Mouse (Mus musculus): ENCODE results near the gene Rasgef1a. TPM values are rescaled to one million over a fixed set of nuclear protein-coding genes. Genes with fewer than 3 reads are reported as not detected.

The Rasgef1a gene
- polyA plus RNA-seq, 1 experiment from 2014 or later, result 0.19 TPM

DNA sequence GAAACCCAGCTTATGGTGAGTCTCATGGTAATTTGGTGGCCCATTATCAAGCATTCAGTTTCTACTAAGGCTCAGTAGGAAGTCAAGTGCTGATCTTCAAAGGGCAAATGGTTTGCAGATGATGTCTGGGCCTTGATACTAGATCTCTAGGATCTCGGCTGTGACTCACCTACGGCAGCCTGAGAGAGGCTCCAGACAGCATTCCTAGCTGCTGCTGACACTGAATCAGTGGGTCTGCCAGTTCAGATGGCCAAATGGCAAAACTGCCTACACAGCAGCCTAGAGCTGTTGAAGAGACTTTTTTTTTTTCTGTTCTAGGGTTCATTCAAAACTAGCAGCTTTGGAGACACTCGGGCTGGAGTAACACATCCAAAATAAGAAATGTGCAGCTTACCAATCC lies 15.8 kb downstream of the Rasgef1a start:
- Histone ChIP-seq H3K4me2 (ENCODE audit: low read length) (no peak overlapping the region), H3K9ac (ENCODE audit: low read length) (no peak overlapping the region), H3K27ac (replicated peaks in 1 of 2; ENCODE audit: control insufficient read depth in 1 of 2, insufficient read depth in 1 of 2, low read depth in 2 of 2, low read length in 2 of 2) (no peak overlapping the region), H3K4me1 (ENCODE audit: control insufficient read depth in 2 of 2, insufficient read depth in 2 of 2, low read length in 2 of 2) (no peaks in the 10 kb centered on the region), H3K4me3 (ENCODE audit: control insufficient read depth in 1 of 2, insufficient read depth in 1 of 2, low read depth in 1 of 2, low read length in 2 of 2) (no peak overlapping the region), H3K9me3 (ENCODE audit: control insufficient read depth, low read length) (no peaks in the 10 kb centered on the region), H3K36me3 (ENCODE audit: control insufficient read depth, insufficient read depth, low read length) (no peaks in the 10 kb centered on the region), H3K27me3 (ENCODE audit: control insufficient read depth, insufficient read depth, low read length) (no peaks in the 10 kb centered on the region)
- ATAC-seq (ENCODE audit: insufficient number of reproducible peaks, insufficient read depth, low FRiP score, low read depth), result no peak
- WGBS, result 66% methylated on average over 3 of the region's 3 CpGs

- Histone ChIP-seq H3K9ac (ENCODE audit: low read length) (no peak overlapping the region), H3K4me1 (ENCODE audit: control insufficient read depth in 2 of 2, insufficient read depth in 2 of 2, low read length in 2 of 2) (no peaks in the 10 kb centered on the region; a peak in 1 of 4 replicates), H3K36me3 (ENCODE audit: control insufficient read depth, insufficient read depth, low read length) (no peaks in the 10 kb centered on the region), H3K4me3 (ENCODE audit: control insufficient read depth in 1 of 2, insufficient read depth in 1 of 2, low read depth in 1 of 2, low read length in 2 of 2) (no peak overlapping the region), H3K27me3 (ENCODE audit: control insufficient read depth, insufficient read depth, low read length) (no peaks in the 10 kb centered on the region), H3K27ac (replicated peaks in 1 of 2; ENCODE audit: control insufficient read depth in 1 of 2, insufficient read depth in 1 of 2, low read depth in 2 of 2, low read length in 2 of 2) (no peak overlapping the region), H3K9me3 (ENCODE audit: control insufficient read depth, low read length) (no peaks in the 10 kb centered on the region), H3K4me2 (ENCODE audit: low read length) (no peak overlapping the region)
- ATAC-seq (ENCODE audit: insufficient number of reproducible peaks, insufficient read depth, low FRiP score, low read depth), result no peak
- 43% methylated on average over 1 of the region's 1 CpGs for WGBS
These were observed 20.2 kb downstream of the Rasgef1a start for GRCm38 (mm10) chr6:118031467-118031866.

DNA sequence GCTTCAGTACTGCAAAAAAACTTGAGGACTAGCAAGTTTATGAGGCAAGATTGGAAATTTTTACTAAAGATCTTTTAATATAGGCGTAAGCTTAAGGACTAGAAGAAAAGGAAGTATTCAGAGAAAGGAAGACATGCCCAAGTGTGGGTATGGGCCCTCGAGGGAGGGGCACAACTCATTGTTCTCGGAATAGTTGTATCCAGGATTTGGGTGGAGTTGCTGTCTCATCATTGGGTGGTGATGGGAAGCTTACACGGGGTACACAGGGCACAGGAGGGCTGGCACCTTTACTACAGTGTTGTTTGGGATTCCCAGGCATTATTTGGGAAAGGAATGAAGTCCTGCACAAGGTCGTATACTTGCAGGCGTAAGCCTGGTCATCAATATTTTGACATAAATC lies 24.4 kb downstream of the Rasgef1a start:
- no peaks in the 10 kb centered on the region for H3K36me3 ChIP-seq (ENCODE audit: control insufficient read depth, insufficient read depth, low read length)
- no peak overlapping the region for H3K9ac ChIP-seq (ENCODE audit: low read length)
- WGBS, result 72% methylated on average over 6 of the region's 6 CpGs
- H3K27ac ChIP-seq (replicated peaks in 1 of 2; ENCODE audit: control insufficient read depth in 1 of 2, insufficient read depth in 1 of 2, low read depth in 2 of 2, low read length in 2 of 2), result no peak overlapping the region
- no peak overlapping the region for H3K4me3 ChIP-seq (ENCODE audit: control insufficient read depth in 1 of 2, insufficient read depth in 1 of 2, low read depth in 1 of 2, low read length in 2 of 2)
- ATAC-seq (ENCODE audit: insufficient number of reproducible peaks, insufficient read depth, low FRiP score, low read depth), result no peak
- no peaks in the 10 kb centered on the region for H3K27me3 ChIP-seq (ENCODE audit: control insufficient read depth, insufficient read depth, low read length)
- H3K4me2 ChIP-seq (ENCODE audit: low read length), result no peak overlapping the region
- H3K4me1 ChIP-seq (ENCODE audit: control insufficient read depth in 2 of 2, insufficient read depth in 2 of 2, low read length in 2 of 2), result no peaks in the 10 kb centered on the region; a peak in 1 of 4 replicates
- H3K9me3 ChIP-seq (ENCODE audit: control insufficient read depth, low read length), result no peaks in the 10 kb centered on the region

DNA sequence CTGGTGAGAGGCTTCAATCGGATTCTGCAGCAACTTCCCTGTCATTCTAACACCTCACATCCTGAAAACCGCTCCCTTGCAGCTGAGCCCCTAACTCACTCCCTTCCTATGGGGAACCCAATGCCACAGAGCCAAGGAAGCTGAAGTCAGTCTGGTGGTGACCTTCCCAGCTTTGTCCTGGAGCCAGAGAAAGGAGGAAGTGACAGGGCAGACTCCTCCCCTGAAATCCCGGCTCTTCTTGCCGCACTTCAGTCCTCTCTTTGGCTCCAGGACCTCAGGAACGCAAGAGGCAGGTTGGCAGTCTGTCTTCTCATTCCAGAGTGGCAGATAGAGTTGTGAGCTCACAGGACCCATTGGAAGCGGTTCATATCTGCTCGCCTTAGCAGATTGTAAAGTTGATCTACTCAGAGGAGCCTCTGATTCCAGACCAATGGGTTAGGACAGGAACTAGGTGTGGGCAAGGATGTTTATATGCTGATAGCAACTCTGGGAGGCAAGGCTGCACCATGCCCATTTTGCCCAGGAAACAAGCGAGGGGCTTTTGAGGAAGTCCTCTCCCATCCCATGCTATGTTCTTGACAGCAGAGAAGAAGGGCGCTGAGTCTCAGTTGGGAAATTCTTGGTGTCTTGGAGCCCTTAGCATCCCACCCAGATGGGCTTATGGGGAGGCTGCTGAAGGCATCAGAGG lies 25.0 kb downstream of the Rasgef1a start:
- ATAC-seq (ENCODE audit: insufficient number of reproducible peaks, insufficient read depth, low FRiP score, low read depth), result no peak
- WGBS, result 56% methylated on average over 9 of the region's 9 CpGs

DNA sequence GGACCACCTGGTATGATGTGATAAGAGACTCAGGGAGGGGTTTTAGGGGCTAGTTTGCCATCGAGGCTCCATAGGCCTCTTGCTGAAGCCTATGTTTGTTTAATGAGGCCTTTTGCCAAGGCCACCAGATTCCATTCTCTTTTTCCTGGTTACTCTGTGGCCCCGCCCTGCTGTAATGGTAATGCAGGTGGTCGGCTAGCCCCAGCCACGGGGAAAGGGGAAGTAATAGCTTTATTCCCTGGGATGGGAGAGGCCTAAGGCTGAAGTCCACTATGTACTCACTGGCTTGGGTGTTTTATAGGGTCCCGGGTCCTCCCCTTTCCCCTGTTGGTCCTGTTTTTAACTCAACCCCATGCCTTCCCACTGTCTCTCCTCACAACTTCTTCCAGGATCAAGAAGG lies 25.6 kb downstream of the Rasgef1a start:
- H3K36me3 ChIP-seq (ENCODE audit: control insufficient read depth, insufficient read depth, low read length), result no peaks in the 10 kb centered on the region
- no peaks in the 10 kb centered on the region; a peak in 1 of 4 replicates for H3K4me1 ChIP-seq (ENCODE audit: control insufficient read depth in 2 of 2, insufficient read depth in 2 of 2, low read length in 2 of 2)
- no peaks in the 10 kb centered on the region for H3K27me3 ChIP-seq (ENCODE audit: control insufficient read depth, insufficient read depth, low read length)
- no peak overlapping the region for H3K4me3 ChIP-seq (ENCODE audit: control insufficient read depth in 1 of 2, insufficient read depth in 1 of 2, low read depth in 1 of 2, low read length in 2 of 2)
- no peak overlapping the region for H3K9ac ChIP-seq (ENCODE audit: low read length)
- ATAC-seq (ENCODE audit: insufficient number of reproducible peaks, insufficient read depth, low FRiP score, low read depth), result no peak
- H3K27ac ChIP-seq (replicated peaks in 1 of 2; ENCODE audit: control insufficient read depth in 1 of 2, insufficient read depth in 1 of 2, low read depth in 2 of 2, low read length in 2 of 2), result no peak overlapping the region
- H3K4me2 ChIP-seq (ENCODE audit: low read length), result no peak overlapping the region
- H3K9me3 ChIP-seq (ENCODE audit: control insufficient read depth, low read length), result no peaks in the 10 kb centered on the region
- WGBS, result 64% methylated on average over 5 of the region's 5 CpGs

More for the DNA sequence above, 25.0 kb downstream of the Rasgef1a start:
- no peaks in the 10 kb centered on the region for H3K9me3 ChIP-seq (ENCODE audit: control insufficient read depth, low read length)
- no peaks in the 10 kb centered on the region for H3K27me3 ChIP-seq (ENCODE audit: control insufficient read depth, insufficient read depth, low read length)
- no peak overlapping the region for H3K27ac ChIP-seq (replicated peaks in 1 of 2; ENCODE audit: control insufficient read depth in 1 of 2, insufficient read depth in 1 of 2, low read depth in 2 of 2, low read length in 2 of 2)
- no peak overlapping the region for H3K4me3 ChIP-seq (ENCODE audit: control insufficient read depth in 1 of 2, insufficient read depth in 1 of 2, low read depth in 1 of 2, low read length in 2 of 2)
- H3K4me2 ChIP-seq (ENCODE audit: low read length), result no peak overlapping the region
- no peaks in the 10 kb centered on the region for H3K36me3 ChIP-seq (ENCODE audit: control insufficient read depth, insufficient read depth, low read length)
- no peaks in the 10 kb centered on the region; a peak in 1 of 4 replicates for H3K4me1 ChIP-seq (ENCODE audit: control insufficient read depth in 2 of 2, insufficient read depth in 2 of 2, low read length in 2 of 2)
- no peak overlapping the region for H3K9ac ChIP-seq (ENCODE audit: low read length)

DNA sequence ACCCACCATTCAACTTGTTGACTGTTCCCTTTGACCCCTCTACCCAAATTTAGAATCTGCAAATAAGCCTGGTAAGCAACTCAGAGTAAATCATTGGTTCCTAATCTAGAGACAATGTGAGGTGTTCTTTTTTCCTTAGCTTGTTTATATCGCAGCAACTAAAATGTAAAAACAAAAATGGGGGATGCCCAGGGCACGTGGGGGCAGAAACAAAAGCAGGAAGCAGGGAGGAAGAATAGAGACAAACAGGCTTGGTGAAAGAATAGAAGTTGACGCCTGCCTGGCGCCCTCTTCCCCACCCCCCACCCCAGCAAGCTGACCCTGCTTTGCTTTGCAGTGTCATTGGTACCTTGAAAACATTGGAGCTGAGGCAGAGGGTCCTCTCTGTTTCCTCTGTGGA lies 33.9 kb downstream of the Rasgef1a start:
- ATAC-seq (ENCODE audit: insufficient number of reproducible peaks, insufficient read depth, low FRiP score, low read depth), result no peak
- H3K9me3 ChIP-seq (ENCODE audit: control insufficient read depth, low read length), result no peaks in the 10 kb centered on the region
- no peak overlapping the region for H3K4me2 ChIP-seq (ENCODE audit: low read length)
- H3K27me3 ChIP-seq (ENCODE audit: control insufficient read depth, insufficient read depth, low read length), result no peaks in the 10 kb centered on the region
- H3K27ac ChIP-seq (replicated peaks in 1 of 2; ENCODE audit: control insufficient read depth in 1 of 2, insufficient read depth in 1 of 2, low read depth in 2 of 2, low read length in 2 of 2), result no peak overlapping the region
- 56% methylated on average over 4 of the region's 4 CpGs for WGBS
- no peaks in the 10 kb centered on the region for H3K36me3 ChIP-seq (ENCODE audit: control insufficient read depth, insufficient read depth, low read length)
- peaks cover 4 to 5% of the 10 kb centered on the region in 2 experiments; a peak in 3 of 4 replicates for H3K4me1 ChIP-seq (ENCODE audit: control insufficient read depth in 2 of 2, insufficient read depth in 2 of 2, low read length in 2 of 2)
- H3K9ac ChIP-seq (ENCODE audit: low read length), result no peak overlapping the region
- no peak overlapping the region for H3K4me3 ChIP-seq (ENCODE audit: control insufficient read depth in 1 of 2, insufficient read depth in 1 of 2, low read depth in 1 of 2, low read length in 2 of 2)

GRCm38 (mm10) chr6:118045892-118046291 lies 34.7 kb downstream of the Rasgef1a start:
- no peak for ATAC-seq (ENCODE audit: insufficient number of reproducible peaks, insufficient read depth, low FRiP score, low read depth)
- Histone ChIP-seq H3K4me2 (ENCODE audit: low read length) (no peak overlapping the region), H3K9me3 (ENCODE audit: control insufficient read depth, low read length) (no peaks in the 10 kb centered on the region), H3K9ac (ENCODE audit: low read length) (no peak overlapping the region), H3K4me1 (ENCODE audit: control insufficient read depth in 2 of 2, insufficient read depth in 2 of 2, low read length in 2 of 2) (peaks cover 5 to 7% of the 10 kb centered on the region in 2 experiments), H3K36me3 (ENCODE audit: control insufficient read depth, insufficient read depth, low read length) (no peaks in the 10 kb centered on the region), H3K27ac (replicated peaks in 1 of 2; ENCODE audit: control insufficient read depth in 1 of 2, insufficient read depth in 1 of 2, low read depth in 2 of 2, low read length in 2 of 2) (no peak overlapping the region), H3K4me3 (ENCODE audit: control insufficient read depth in 1 of 2, insufficient read depth in 1 of 2, low read depth in 1 of 2, low read length in 2 of 2) (no peak overlapping the region), H3K27me3 (ENCODE audit: control insufficient read depth, insufficient read depth, low read length) (no peaks in the 10 kb centered on the region)
- WGBS, result 31% methylated on average over 7 of the region's 7 CpGs

DNA sequence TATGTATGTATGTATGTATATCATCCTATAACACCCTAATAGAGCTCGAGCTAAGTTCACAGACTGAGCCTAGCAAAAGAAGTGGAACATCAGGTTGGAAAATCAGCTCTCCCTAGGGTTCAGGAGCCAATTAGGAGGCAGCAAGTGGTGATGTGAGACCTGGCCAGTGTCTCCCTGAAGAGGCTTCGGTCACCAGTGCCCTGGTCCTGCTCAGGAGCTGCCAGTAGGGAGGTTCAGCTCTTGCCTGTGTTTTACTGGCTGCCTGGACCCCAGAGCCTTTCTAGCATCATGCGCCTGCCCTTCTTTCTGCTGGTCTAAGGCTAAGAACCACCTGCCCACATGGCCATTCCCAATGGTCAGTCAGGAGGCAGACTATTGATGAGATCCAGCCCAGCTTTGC lies 35.3 kb downstream of the Rasgef1a start:
- no peak overlapping the region for H3K27ac ChIP-seq (replicated peaks in 1 of 2; ENCODE audit: control insufficient read depth in 1 of 2, insufficient read depth in 1 of 2, low read depth in 2 of 2, low read length in 2 of 2)

More for the DNA sequence above, 35.3 kb downstream of the Rasgef1a start:
- Histone ChIP-seq H3K4me2 (ENCODE audit: low read length) (no peak overlapping the region), H3K4me1 (ENCODE audit: control insufficient read depth in 2 of 2, insufficient read depth in 2 of 2, low read length in 2 of 2) (peaks cover 12% of the 10 kb centered on the region in 2 experiments), H3K27me3 (ENCODE audit: control insufficient read depth, insufficient read depth, low read length) (no peaks in the 10 kb centered on the region), H3K36me3 (ENCODE audit: control insufficient read depth, insufficient read depth, low read length) (no peaks in the 10 kb centered on the region), H3K9ac (ENCODE audit: low read length) (no peak overlapping the region), H3K4me3 (ENCODE audit: control insufficient read depth in 1 of 2, insufficient read depth in 1 of 2, low read depth in 1 of 2, low read length in 2 of 2) (no peak overlapping the region), H3K9me3 (ENCODE audit: control insufficient read depth, low read length) (no peaks in the 10 kb centered on the region)
- 69% methylated on average over 3 of the region's 3 CpGs for WGBS
- ATAC-seq (ENCODE audit: insufficient number of reproducible peaks, insufficient read depth, low FRiP score, low read depth), result no peak
